Mouse (Mus musculus) frontal cortex, postnatal 14 days (tissue): Measurements from ENCODE around the gene Cbx4.

Experiments
- DNase-seq, 2 experiments: peaks; one replicate each; pipeline ENCODE4 v3.0.0; 2022; ENCODE audit warnings: low spot score in 2 of 2

The Cbx4 gene

GRCm38 (mm10) chr11:119056301-119057211, 29.5 kb downstream of the Cbx4 start:
- DNase-seq, result no peak

DNA sequence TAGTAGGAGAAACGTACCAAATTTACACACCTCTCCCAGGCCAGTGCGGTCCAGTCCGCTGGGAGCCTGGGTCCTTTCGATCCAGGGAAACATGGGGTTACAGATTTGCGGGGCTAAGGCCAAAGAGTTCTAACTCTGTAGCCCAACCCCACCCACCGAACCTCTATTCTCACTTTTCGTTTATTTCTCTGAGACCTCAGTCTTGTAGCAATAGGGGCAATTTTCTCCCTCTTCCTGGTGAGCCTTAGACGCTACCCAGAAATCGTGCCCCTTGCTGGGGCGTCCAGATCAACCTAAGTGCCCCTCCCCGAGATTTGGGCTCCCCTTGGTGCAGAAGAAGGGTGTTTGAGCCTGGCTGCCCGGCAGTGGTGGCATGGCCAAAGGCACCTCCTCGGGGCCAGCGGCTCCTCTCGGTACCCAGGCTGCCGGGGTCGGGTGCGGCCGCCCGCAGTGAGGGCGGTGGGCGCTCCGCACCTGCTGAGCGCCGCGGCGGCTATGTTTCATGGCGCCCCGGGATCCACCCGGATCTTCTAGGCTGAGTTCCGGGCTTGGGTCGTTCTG, 30.4 kb downstream of the Cbx4 start:
- no peak for DNase-seq

- peak in 1 of 2 experiments; percentile 28 for DNase-seq
Measured at GRCm38 (mm10) chr11:119054351-119055345, 31.4 kb downstream of the Cbx4 start.

- DNase-seq, result peak; percentile 63 to 71
Measured at GRCm38 (mm10) chr11:119053738-119054350, 32.2 kb downstream of the Cbx4 start.

DNA sequence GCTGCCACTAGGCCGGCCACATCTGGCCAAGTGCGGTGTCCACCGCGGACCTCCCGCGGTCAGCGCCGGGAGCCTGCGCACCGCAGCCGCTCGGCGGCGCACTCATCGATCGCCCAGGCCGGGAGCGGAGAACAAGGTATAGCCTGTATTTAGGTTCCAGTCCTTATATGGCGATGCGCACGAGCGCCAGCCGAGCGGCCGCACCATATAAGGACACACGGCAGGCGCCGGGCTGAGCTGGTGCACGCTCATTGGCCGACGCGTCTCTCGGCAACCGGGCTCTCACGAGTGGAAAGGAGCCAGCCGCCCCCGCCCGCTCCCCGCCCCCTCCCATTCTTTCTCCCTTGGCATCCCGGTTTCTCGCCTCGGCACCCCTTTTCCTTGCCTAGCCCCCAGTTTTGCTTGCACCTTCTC, 32.8 kb downstream of the Cbx4 start:
- DNase-seq, result peak; percentile 87 to 89

GRCm38 (mm10) chr11:119052661-119053256, 33.3 kb downstream of the Cbx4 start:
- DNase-seq, result no peak

DNA sequence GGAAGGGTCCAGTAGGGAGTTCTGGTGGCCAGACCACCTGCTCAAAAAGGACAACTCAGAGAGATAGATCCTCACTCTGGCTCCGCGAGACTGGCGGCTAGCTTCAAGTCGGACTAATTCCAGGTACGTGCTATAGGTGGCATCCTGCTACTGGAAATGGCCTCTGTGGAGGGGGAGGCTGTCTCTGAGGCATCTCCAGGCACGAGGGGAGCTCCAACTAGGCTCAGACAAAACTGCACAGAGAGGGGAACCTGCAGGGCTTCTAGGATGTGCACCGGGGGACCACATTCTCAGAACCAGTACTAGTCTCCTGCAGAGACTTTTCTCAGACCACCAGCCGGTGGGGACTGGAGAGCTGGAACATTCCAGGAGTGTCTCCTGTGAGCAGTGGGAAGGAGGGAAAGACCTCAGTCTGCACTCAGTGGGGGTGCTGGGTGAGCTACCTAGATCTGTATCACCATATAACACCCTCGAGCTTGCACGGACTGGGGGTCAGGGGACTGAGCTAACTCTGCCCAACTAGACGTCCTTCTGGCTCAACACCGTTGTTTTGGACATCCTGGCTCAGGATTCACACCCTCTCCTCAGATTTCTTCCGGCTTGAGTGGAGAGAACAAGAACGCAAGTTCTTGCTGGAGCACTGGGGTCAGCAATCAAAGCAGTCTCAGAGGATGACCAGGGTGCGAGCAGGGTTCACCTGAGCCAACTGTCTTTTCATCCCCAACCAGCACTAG, 33.9 kb downstream of the Cbx4 start:
- DNase-seq, result no peak

- DNase-seq, result no peak
Measured at GRCm38 (mm10) chr11:119051426-119051825, 34.6 kb downstream of the Cbx4 start.

- no peak for DNase-seq
Measured at GRCm38 (mm10) chr11:119050361-119050760, 35.7 kb downstream of the Cbx4 start.

DNA sequence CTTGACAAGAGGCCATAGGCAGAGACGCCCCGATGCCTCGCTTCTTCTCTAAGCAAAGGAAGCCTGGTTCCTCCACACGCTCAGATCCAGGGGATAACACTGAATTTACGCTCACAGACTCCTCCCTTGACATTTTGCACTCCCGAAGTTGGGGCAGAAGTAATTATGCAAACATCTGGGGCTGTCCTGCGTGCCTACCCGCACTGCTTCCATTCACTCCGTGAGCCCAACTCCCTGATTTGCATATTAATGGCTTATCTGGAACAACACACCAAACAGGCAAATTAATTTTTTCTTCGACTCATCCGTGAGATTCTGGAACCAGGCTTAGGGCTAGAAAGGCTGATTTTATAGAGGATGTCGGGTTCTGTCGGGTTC, 37.9 kb downstream of the Cbx4 start:
- DNase-seq, result no peak

GRCm38 (mm10) chr11:119047261-119048132, 38.5 kb downstream of the Cbx4 start:
- DNase-seq, result no peak

- DNase-seq, result no peak
Measured at GRCm38 (mm10) chr11:119046601-119047245, 39.3 kb downstream of the Cbx4 start.

DNA sequence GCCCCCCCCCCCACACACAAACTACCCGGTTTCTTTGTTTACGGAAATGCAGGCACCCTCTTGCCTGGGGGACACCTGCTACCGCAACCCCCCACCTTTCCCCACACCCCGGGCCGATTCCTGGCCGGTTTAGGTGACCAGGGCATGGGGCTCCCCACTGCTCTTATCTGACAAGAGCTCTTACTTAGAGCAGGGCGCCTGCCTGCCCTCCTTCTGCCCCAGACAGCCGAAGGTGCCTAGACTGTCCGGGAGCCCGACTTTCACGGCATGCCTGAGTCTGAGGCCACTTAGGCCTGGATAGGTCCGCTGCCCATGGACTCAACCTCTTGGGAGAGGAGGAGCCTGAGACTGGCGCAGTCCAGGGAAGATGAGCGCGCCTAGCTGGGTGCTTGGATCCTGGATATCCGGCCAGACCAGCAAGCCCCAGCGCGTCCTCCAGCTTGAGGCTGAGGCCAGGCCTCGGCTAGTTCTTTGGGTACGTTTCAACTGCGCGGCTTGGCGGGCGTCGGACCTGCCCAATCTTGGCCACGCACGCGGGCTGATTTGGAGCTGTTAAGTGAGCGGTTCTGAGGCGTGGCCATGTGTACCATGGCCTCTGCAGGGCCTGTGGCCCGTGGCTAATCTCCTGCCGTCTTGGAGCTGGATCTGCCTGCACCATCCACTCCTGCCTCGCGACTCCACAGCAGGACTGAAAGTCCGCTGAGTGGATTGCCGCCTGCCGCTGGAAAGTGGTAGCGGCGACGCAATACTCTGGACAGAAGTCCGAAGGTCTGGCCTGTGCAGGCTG, 41.3 kb downstream of the Cbx4 start:
- DNase-seq, result no peak

DNA sequence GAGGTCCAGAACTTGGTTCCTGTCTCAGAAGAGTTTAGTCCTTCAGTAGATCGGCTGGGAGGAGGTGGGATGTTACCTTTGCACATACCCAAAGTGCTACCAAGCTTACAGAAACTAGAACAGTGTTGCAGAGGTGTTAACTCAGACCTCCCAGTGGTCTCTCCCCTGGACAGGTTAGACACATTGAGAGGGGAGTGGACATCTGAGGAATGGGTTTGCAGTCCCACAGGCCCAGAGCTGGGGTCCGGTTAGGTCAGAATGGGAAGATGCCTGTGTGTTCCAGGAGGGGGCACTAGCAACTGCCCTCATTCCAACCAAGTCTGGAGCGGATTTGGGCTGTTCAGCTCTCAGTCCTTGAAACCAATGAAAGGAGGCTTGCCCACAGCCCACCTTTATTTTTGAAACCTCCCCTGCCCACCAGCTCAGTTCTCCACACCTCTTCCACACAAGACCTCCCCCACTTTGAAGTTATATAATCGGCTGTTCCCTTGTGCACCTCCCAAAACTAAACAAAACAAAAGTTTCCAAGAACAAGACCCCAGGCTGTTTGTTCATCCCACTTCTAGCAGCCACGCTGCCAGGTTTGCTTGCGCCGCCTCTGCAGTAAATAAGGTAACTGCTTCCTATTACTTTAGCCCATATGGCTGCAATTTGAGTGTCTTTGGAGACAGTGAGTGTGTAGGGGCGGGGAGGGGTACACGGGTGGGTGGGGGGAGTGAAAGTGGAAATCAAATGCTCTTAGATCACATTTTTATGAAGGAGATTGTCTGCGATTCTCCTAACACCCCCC, 42.1 kb downstream of the Cbx4 start:
- no peak for DNase-seq

- DNase-seq, result no peak
Measured at GRCm38 (mm10) chr11:119043273-119043540, 42.8 kb downstream of the Cbx4 start.

GRCm38 (mm10) chr11:119042466-119043272, 43.4 kb downstream of the Cbx4 start:
- DNase-seq, result no peak
